Mouse (Mus musculus): ENCODE results near the gene Tbc1d22a.

GRCm38 (mm10) chr15:86221369-86221768, 7.1 kb downstream of the Tbc1d22a start:
- TF ChIP-seq POLR2A (IDR thresholded peaks at IDR 0.05; ENCODE audit: control insufficient read depth, extremely low read depth, insufficient read depth, low read length, poor library complexity), result no peak
- TF ChIP-seq CTCF (IDR thresholded peaks at IDR 0.05; ENCODE audit: borderline replicate concordance, control insufficient read depth, extremely low read depth, insufficient read depth, low read length, poor library complexity), result no peak

All from thymus, adult 2 months (tissue).